Mouse (Mus musculus): Measurements from ENCODE around the gene Olfr410. TPM values are rescaled to one million over a fixed set of nuclear protein-coding genes. Genes with fewer than 3 reads are reported as not detected.

The Olfr410 gene
- total and polyA plus RNA-seq, 3 experiments: not detected

GRCm38 (mm10) chr11:74283436-74283835, 54.4 kb downstream of the Olfr410 start, which contains the start of gene Olfr59:
Gene Olfr59 (plus strand): TSS chr11:74283736.
- DNase-seq: no peak
- no peak for TF ChIP-seq POLR2A (IDR thresholded peaks at IDR 0.05; ENCODE audit: insufficient read depth, low read depth, low read length)
- TF ChIP-seq EP300 (IDR thresholded peaks at IDR 0.05; ENCODE audit: insufficient read depth, low read depth, low read length): no peak
- Histone ChIP-seq H3K4me1 (ENCODE audit: control insufficient read depth, insufficient read depth, low read length) (no peaks in the 10 kb centered on the region), H3K36me3 (ENCODE audit: control insufficient read depth, insufficient read depth, low read length) (no peaks in the 10 kb centered on the region), H3K4me3 (no peak within 1 kb of the TSS), H3K27me3 (ENCODE audit: control insufficient read depth, insufficient read depth, low read length) (no peaks in the 10 kb centered on the region), H3K27ac (no peak within 1 kb of the TSS), H3K9ac (ENCODE audit: low read depth, low read length) (no peak within 1 kb of the TSS), H3K79me2 (replicated peaks; ENCODE audit: control insufficient read depth, insufficient read depth, low read length) (no peaks in the 10 kb centered on the region)
- WGBS: 33% methylated on average over 2 of the region's 2 CpGs
- intact Hi-C loops (cut with DNase I): no loop called here

Other genes starting within 250 kb of the Olfr410 start
- gene Olfr401, start 224.3 kb downstream of the Olfr410 start, total RNA-seq (2021): not detected
- not detected in 2 replicates for gene Olfr401, start 224.3 kb downstream of the Olfr410 start, polyA plus RNA-seq (2012; rRNA removed)
- not detected for gene Olfr402, start 184.5 kb downstream of the Olfr410 start, total RNA-seq (2021)
- gene Olfr402, start 184.5 kb downstream of the Olfr410 start, polyA plus RNA-seq (2012; rRNA removed): not detected in 2 replicates
- not detected for gene Olfr403, start 151.8 kb downstream of the Olfr410 start, total RNA-seq (2021)
- gene Olfr403, start 151.8 kb downstream of the Olfr410 start, polyA plus RNA-seq (2012; rRNA removed): not detected in 2 replicates
- not detected for gene Olfr43, start 126.7 kb downstream of the Olfr410 start, total RNA-seq (2021)
- not detected in 2 replicates for gene Olfr43, start 126.7 kb downstream of the Olfr410 start, polyA plus RNA-seq (2012; rRNA removed)
- not detected for gene Olfr406, start 78.2 kb downstream of the Olfr410 start, total RNA-seq (2021)
- gene Olfr406, start 78.2 kb downstream of the Olfr410 start, polyA plus RNA-seq (2012; rRNA removed): not detected in 2 replicates
- not detected for gene Olfr59, start 54.3 kb downstream of the Olfr410 start, total RNA-seq (2021)
- gene Olfr59, start 54.3 kb downstream of the Olfr410 start, polyA plus RNA-seq (2012; rRNA removed): not detected in 2 replicates
- not detected for gene Olfr411, start 14.6 kb upstream of the Olfr410 start, total RNA-seq (2021)
- gene Olfr411, start 14.6 kb upstream of the Olfr410 start, polyA plus RNA-seq (2012; rRNA removed): not detected in 2 replicates
- gene Olfr412, start 24.0 kb upstream of the Olfr410 start, total RNA-seq (2021): not detected
- not detected in 2 replicates for gene Olfr412, start 24.0 kb upstream of the Olfr410 start, polyA plus RNA-seq (2012; rRNA removed)

All from heart, adult 2 months (tissue).